Mouse (Mus musculus) cerebellum, adult 11 months (tissue): ENCODE measurements at regions not wholly inside any gene's neighbourhood (a gene's known extent, or its start where the extent isn't known, plus 50 kb on each side); places are given as distances from the start of the nearest gene placed in this dataset.

Experiments
- DNase-seq: peaks from one replicate; pipeline ENCODE4 v3.0.0; 2022

DNA sequence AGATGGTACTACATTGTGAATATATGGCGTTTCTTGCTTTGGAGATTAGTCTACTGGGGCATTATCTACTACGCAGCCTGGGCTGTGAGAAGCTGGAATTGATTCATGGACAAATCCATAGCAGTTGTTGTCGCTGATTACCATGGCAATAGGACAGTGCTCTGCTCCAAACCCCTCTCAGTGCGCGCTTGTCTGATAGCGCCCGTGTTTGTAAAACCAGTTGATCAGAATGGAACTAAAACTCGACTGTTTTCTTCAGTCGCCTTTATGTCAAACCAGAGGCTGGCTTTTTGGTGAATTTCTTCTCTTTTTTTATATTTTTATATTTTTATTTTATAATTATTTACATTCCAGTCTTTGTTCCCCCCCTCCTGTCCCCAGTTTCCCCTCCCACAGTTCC is 138.5 kb upstream of the Gm5148 start:
- no peak for DNase-seq

DNA sequence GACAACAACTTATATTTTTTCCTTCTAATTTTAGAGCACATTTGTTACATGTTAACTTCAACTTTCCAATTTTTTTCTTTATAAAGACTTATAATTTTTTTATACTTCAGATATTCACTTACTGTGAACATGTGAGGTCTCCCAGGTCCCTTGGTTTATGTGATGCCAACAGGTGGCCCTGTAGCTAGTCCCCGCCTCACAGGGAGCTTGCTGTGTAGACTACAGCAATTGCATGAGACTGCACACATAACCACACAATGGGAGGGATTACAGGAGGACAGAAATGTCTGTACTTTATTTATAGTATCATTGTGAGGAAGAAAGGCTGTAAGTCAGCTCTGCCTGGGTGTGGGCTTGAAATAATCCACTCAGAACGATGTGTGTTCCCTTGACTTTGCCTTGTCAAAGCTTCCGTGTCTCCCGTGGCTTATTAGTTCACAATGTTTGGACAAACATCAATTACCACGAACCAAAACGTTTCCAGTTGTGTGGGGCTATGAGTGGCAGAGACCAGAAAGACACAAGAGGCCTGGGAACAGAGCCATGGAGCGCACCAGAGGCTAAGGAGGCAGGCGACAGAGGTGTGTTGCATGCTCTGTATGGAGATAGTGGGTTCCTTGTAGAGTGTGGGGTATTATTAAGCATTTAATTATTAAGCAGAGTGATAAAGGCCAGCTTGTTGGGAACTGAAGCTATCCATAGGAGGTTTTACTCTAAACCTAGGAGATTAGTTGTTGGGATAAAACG is 136.6 kb upstream of the Gm5148 start:
- no peak for DNase-seq

DNA sequence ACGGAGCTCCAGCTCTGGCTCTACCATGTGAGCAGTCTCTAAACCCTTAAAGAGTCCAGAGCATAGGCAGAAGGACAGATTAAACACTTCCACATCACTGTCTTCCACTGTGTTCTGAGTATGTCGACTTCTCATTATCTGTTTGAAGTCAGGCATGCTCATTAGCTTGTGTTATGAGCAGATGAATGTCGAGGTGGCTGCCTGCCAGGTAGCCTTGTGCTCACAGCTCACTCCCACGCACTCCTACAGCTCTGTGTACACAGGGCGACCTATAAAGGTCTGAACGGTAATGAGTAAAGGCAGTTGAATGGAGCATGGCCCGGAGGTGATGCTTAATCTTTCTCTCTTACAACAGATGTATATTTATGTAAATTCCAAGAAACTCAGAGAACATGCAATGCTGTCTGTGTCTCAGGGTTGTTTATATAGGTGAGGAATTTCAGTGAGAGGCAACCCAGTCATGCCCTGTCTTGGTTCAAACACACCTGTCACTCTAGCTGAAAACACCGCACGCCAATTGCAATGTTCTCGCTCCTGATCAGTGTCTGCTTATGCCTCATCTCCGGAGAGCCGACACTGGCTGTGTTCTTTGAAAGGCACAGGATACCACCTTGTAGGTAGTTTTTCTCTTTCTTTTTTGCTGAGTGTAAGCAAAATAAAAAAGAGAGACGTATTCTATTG is 135.9 kb upstream of the Gm5148 start:
- DNase-seq, result peak; percentile 77

DNA sequence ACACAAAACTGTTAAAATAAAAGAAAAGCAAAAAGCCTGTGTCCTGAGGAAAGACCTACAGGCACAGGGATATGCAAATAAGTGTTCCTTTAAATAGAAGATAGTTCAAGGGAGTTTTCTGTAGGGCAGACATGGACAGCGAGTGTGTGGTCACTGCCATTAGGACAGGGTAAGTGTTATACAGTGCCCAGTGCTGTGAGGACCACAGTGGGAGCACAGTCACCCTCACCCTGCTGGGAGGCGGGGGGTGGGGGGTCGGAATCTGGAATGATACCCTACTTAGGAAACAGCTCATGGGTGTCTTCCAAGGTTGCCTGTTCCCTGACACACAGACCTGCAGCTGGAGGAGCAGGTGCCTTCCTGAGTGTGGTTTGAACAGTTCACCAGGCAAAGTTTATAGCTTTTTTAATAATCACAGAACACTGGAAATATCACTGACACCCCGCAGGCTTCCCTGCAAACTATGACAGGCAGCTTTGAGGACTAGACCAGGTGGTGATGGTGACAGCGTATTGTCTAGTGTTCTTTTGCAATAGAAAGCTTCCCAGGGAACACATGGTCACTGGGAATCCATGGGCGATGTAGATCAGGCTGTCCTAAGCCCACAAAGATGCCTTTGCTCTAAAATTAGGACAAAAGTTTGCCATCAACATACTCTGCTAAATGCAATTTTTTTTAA is 134.5 kb upstream of the Gm5148 start:
- DNase-seq, result no peak

DNA sequence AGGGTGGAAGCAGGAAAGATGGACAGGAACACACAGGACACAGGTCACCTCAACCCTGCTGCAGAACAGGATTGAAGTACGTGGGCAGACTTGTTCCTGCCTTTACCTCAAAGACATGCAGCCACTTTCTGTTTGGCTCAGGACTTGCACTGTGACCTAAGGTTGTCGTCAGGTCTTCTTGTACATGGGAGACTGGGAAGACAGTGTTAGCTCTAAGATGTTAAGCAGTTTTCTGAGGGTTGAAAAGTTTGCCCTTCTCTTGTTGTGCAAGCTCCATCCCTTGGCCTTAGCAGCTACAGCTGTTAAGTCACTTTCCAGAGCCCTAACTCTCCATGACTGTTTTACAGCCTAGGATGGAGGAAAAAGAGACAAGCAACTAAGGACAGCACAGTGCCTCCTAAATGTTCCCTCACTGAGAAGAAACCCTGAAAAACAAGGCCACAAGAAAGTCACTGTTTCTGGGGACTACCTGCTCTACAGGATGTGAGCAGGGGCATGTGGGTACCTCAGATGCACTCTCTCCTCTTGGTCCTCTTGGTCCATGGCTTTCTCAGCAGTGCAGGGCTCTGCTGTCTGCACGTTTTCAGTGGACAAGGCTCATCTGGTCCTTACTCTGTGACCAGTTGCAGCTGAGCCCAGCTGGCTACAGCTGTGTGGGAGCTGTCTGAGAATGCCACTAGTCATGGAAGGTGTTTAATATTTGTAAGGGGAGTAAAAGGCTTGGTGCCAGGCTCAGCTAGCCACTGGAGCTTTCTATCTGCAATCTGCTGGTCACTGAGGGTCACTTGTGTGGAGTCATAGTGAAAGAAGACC is 122.1 kb upstream of the Gm5148 start:
- DNase-seq, result no peak

DNA sequence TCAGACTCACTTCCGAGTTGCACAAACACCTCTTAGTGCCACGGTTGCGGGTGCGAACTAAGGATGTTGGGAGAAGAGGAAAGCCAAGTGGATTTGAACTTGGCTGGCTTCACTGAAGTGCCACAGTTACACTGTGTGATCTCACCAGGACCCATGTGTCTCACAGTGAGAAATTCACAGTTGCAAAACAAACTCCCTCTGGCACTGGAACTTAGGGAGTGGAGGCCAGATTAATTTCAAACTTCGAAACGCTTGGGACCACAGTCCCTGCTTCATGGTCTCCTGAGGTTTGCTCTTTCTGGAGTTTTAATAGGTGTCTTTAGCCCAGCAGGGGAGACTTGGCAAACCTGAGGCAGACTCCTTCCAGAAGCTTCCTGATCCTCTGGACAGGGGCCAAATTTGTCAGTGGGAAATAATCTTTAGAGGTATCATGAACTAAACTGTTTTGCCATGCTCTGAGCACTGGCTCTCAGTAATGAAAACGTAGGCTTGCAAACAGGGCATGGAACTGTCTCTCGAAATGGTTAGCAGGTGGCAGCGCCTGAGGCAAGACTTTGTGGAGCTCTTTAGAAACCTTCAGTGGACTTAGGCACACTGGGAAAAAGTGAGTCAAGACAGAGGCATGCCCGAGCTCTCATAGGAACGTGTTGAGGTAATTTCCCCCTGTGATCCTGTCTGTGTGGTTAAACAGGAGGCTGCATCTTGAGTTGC is 121.2 kb upstream of the Gm5148 start:
- no peak for DNase-seq

DNA sequence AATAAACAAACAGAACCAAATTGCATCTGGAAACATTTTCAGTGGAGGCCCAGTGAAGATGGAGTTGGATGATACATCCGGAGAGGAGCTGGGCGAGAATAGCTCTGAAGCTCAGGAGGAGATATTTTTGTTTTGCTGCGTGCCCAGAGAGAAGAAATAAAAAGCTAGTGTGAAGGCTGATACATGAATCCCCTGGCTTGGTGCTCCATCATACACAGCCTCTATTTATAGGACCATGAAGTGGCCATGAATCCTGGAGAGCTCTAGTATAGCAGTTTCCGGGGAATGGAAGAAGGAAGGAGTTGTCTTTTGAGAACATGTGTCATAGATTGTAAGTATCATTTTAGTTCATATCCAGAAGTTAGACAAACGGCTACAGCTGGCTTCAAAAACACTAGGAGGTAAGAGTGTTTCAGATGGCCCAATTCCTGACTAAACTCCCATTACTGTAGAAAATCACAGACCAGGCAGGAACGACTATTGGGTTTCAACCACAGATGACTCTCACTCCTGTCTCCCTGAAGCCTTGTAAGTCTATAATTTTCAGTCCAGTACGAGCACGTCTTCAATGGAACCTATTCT is 120.5 kb upstream of the Gm5148 start:
- no peak for DNase-seq

DNA sequence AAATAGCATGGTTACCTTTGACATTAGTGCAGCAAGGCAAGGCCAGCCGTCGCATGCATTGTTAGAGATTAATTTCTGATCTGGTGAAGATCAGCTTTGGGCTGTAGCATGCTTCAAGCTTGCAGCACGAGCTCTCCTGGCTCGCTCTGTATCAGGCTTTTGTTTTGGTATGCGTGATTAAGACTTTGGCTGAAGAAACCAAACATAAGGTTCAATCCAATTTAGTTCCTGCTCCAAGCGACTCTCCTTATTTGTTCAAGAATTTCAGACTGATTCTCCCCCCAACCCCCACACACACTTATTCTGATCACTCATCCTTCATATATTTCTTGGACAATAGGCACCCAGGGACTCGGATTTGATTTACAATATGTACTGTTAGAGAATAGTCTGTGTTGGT is 118.0 kb upstream of the Gm5148 start:
- DNase-seq, result no peak

DNA sequence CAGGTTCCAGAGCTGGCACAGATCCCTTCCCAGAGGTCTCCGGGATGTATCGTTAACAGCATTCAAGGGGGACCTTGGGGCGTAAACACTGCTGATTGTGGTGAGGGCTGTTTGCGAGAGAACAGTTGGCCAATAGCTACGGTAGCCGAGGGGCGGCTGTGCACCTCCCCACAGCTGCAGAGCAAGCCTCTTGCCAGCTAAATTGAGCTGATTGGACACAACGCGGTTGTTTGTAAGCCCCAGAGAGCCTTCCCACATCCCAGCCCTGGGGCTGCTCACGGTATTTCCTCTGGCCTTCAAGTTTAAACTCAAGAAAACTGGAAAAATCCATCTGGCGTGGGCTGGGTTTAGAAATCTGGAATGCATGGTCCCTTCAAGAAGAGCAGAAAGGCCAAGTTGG is 114.6 kb upstream of the Gm5148 start:
- no peak for DNase-seq

DNA sequence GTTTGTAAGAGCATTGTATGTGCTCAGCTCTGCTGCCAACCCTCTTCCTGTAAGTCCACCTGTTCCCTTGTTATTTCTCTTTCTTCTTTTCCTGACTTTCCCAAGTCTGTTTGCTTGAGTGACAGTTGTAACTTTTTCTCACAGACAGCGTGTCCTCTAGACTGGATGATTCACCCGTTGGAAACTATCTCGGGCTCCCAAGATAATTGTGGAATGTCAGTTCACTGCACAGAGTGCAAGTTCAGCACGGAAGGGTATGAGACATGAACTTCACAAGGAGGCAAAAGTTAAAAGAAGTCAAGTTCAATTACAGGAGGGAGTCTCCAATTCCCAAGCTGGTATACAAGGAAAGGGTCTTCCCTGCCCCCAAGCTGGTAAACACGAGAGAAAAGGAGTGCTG is 112.5 kb upstream of the Gm5148 start:
- DNase-seq, result no peak

DNA sequence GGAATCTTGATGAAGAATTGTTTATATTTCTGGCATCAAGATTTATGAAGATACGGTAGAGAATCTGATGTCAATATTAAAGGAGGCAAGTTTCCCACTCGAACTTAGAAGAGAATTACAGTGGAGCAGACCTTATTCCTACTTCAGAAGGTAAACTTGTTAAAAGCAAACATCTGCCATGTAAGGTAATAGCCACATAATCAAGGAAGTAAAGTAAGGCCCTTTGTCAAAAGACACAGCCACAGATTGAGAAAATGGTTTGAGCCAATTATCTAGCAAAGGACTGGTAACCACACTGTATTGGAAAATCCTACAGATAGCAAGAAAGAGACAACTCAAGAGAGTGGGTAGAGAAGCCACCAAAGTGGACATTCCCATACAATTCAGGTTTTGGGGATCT is 111.4 kb upstream of the Gm5148 start:
- no peak for DNase-seq

DNA sequence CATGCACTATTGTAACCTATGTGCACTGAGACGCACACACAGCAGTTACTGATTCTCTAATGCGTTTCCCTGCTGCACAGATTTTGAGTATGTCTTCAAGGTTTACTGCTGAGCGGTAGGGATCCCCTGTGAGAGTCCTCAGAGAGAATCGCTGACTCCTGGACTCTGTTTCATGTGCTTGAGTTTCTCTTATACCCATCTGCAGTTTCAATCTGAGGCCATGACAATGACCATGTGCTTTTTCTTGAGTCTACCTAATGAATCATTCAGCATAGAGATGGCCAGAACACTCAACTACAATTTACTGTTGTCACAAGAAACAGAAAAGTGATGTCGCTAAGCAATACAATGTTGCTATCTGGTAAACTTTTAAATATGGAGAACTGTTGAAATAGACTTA is 110.8 kb upstream of the Gm5148 start:
- DNase-seq, result no peak

DNA sequence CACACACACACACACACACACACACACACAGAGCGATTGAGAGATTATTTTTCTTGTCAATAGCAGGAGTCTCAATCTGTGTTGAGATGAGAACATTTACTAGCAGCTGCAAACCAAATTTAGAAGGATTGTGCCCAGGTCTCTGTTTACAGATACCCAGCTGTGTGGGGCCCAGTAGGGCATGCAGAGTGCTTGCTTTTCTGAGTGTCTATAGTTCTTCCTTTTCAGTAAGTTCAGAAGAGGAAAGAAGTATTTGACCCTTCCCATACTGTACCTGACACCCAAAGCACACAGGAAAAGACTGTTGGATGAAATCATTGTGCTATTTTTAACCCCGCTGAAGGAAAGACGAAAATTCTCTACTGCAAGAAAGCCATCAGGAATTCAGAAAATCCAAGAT is 110.3 kb upstream of the Gm5148 start:
- no peak for DNase-seq

DNA sequence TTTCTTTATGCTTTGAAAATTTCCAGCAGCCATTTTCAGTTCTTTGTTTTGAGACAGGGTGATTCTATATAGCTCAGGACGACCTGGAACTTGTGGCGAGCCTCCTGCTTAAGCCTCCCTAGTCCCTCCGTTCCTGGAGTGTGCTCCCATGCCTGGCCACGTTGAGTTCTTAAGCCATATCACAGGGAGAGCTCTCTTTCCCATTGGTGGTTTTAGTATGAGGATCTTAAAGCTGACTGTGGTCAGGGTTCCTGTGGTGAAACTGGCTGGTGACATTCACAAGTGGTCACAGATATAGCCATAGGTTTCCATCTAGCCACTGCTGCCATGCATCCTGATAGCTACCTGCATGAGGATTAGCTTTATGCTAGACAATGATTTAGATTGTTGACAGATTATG is 109.1 kb upstream of the Gm5148 start:
- DNase-seq, result no peak

DNA sequence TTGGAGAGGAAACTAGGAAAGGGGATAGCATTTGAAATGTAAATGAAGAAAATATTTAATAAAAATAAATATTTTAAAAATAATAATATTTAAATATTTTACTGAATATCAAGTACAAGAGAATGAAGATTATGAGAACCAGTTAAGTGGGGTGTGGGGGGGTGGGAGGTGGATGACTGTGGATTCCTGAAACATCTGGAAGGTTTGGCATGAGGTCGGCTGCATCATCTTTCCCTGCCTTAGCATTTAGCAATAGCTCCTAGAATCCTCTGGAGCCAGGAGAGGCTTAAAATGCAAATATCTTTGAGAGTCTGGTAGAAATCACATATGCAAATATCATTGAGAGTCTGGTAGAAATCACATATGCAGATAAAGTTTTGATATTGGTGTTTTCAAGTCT is 103.3 kb upstream of the Gm5148 start:
- DNase-seq, result no peak

DNA sequence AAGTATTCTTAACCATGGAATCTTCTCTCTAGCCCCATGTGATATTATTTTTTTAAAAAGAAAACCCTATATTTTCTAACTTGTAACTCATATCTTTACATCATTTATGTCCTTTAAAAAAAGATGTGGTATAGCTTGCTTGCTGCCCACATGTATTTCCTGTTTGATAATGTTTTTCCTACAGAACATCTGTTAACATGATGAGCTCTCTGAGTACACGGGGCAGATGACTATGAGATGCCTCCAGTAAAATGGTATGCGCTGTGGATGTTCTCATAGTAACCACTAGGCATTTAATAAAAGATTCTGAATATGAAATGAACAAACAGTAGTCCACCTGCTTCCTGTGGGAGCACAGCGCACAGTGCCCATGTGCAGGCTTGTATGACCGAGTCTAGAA is 101.3 kb upstream of the Gm5148 start:
- DNase-seq, result no peak

DNA sequence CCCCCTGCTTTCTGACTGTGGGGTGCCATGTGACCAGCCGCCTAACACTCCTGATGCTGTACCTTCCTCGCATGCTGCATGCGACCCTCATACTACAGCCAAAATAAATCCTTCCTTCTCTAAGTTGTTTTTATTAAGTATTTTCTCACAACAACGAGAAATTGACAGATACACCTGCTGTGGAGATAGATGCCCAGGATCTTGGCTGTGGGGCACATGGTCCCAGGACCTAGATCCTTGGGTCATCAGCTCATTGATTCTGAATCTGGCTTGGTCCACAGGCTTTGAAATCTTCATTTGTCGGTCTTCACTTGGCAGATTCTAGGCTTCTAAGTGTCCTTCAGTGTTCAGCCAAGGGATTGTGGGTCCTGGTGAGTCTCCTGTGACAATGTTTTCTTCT is 100.4 kb upstream of the Gm5148 start:
- DNase-seq, result no peak

DNA sequence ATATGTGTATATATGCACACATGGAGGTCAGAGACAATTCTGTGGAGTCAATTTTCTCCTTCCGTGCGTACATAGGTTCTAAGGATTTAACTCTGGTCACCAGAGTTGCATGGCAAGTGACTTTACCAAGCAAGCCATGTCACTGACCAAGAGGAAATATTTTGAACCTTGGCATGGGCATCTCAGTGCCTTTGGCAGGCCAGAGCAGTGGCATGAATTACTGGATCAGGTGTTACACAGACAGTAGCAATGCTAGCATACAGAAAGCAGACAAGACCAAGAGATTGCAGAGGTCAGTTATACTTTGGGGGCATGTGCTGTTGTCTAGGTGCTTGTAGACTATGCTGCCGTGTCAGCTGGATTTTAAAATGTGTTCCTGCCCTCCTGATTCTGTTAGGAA is 95.2 kb upstream of the Gm5148 start:
- DNase-seq, result no peak

DNA sequence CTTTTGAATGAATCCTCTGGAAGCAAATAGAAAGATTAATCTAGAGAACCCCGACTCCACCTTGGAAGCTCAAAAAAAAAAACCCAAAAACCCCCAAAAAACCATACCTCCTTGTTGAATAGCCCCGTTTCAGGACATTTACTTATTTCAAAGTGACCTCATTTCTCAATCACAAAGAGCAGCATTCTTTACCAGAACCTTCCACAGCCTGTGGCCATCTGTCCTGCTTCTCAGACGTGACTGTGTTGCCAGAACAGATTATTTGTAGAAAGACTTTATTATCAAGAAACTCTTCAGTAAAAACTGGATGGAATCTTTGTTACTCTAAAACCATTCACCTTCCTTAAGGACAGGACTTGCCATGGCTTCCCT is 93.1 kb upstream of the Gm5148 start:
- no peak for DNase-seq

DNA sequence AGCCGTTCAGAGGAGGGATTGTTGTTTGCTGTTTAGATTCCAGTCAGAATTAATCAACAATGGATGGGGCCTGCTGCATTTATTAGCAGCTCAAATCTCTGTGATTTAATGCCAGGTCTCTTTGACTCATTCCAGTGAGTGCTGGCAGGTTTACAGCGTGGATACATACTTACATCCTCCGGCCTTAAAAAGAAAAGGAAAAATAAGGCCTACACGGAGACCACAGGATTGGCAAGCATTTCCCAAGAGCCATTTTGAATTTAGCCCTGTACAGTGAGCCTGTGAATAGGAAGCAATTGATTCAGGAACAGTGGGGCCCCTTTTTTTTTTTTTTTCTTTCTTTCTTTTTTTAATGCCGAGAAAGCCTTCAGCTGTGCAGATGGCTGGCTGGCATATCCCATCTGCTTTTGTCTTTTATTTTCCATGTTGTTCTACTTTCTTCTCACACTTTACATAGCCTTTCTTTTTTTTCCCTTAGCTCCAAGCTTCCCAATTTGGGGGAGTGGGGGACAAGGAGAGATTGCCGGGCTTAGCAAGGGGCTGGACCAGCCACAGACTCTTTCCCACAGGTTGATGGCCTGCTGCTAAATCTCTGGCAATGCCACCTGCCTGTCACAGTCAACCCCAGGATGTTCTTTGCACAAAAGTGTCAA is 92.6 kb upstream of the Gm5148 start:
- DNase-seq, result peak; percentile 22

DNA sequence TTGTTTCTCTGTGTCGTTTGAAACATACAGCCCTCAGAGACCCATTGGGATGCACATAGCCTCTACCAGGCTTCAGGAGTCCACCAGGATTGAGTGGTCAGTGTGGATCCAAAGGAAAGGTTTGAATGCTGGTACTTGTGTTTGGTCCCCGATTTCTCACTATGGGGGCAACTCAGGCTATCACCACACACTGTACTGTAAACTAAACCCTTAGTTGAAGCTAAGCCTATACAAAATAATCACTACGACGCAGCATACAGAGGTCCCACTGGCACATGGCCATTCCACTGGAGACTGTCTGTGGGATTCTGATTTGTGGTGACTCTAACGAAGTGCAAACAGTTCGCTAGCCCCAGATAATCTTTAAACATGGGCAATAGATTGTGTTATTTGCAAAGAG is 91.5 kb upstream of the Gm5148 start:
- DNase-seq, result no peak

DNA sequence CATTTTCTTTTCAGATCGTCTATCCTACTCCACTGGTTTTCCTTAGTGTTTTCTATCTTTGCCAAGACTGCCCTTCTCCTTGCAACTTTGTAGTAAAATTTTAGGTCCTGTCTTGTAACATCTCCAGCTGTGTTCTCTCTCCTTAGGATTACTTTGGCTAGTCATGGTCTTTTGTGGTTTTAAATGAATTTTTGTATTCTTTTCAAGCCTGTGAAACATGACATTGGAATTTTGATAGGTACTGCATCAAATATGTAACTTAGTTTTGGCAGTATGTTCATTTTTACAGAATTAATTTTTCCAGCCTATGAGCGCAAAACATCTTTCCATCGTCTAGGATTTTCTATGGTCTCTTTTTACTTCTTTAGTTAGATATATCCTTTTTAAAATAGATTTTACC is 88.6 kb upstream of the Gm5148 start:
- DNase-seq, result no peak
